Mouse (Mus musculus): ENCODE results near the gene Cdh13.

DNA sequence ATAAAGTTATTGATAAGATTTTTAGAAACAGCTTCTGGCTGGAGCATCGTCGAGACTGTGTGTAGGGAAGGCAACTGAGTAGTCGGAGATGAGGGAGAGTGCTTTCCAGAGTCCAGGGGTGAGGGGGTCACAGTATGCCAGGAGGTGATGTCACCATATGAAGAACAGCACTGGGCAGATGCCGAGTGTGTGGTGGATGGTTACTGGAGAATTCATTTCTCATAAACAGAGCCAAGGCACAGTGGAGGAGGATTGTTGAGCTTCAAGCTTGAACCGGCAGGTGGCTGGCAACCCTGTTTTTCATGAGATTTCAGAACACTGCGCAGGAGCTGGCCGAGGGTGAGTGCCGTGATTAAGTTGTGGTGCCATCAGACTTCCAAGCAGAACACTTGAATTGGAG, 317.8 kb downstream of the Cdh13 start:
- TF ChIP-seq CTCF (IDR thresholded peaks at IDR 0.05; ENCODE audit: control insufficient read depth, insufficient read depth, insufficient replicate concordance, low read depth, low read length) (no peak), POLR2A (IDR thresholded peaks at IDR 0.05; ENCODE audit: control insufficient read depth, low read depth, low read length) (no peak)
